ENCODE assay signal across 8 mouse cellular contexts in the genomic region with DNA sequence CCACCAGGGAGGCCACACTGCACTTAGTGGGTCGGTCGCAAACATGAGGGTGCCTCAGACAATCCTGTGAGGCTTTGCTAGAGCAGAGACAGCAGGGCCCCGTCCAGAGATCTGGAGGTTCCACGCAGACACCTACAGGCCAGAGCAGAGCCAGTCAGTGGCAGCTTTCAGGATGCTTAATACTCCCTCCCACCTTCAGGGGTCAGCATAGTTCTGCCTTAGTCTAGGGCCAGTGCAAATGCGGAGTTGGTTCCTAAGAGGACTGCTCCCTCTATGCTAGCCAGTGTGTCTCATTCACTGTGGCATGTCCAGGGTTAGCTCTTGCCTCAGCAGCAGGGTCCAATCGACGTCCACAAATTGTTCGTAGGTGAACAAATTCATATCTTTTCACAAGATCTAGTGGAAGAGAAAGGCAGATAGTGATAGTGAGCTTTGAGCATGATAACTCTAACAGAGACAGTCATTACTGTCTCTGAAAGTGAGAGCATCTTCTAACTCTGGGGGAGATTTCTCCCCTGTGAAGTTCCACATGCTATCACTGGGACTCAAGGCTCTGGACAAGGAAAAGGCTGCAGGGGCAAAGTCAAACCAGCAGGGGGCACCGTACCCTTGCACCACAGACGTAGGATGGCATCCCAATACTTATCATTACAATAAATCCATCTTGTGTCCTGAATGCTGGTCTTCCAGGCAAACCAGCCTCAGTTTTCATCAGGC. TPM values are rescaled to one million over a fixed set of nuclear protein-coding genes. Genes with fewer than 3 reads are reported as not detected.
A peak's percentile ranks its signal among the peaks of the same experiment; 100 is the strongest.
DNase-seq lines count a peak whose midpoint lies in the region; ATAC-seq lines count a peak whose summit lies in the region.

No protein-coding gene starts in this region.

- H3K4me1 ChIP-seq in embryonic facial prominence, embryonic 14.5 days (ENCODE audit: control insufficient read depth, insufficient read depth, low read length), result no peaks in the 10 kb centered on the region
- H3K4me1 ChIP-seq in kidney, embryonic 14.5 days (ENCODE audit: control insufficient read depth, insufficient read depth, low read length), result 0 out of 2 replicates have a peak, but pooled peaks cover 2% of the 10 kb centered on the region
- peaks cover 2% of the 10 kb centered on the region; the same call in 1 of the 2 replicates for H3K4me1 ChIP-seq in limb, embryonic 15.5 days

- H3K36me3 ChIP-seq in embryonic facial prominence, embryonic 14.5 days (ENCODE audit: control insufficient read depth, insufficient read depth, low read length), result no peaks in the 10 kb centered on the region
- no peaks in the 10 kb centered on the region for H3K36me3 ChIP-seq in kidney, embryonic 14.5 days (ENCODE audit: control insufficient read depth, insufficient read depth, low read length)
- H3K36me3 ChIP-seq in limb, embryonic 15.5 days, result no peaks in the 10 kb centered on the region

- peak; percentile 88 for DNase-seq in 416B (ENCODE audit: low read depth)
- peak; percentile 53 to 72 for DNase-seq in adrenal gland, postnatal 4 days (ENCODE audit: low spot score in 2 of 2)
- DNase-seq in embryonic facial prominence, embryonic 14.5 days (ENCODE audit: low spot score), result peak; percentile 83
- peak; percentile 56 to 81 for DNase-seq in heart, adult 9 months (ENCODE audit: low spot score in 2 of 2)
- peak; percentile 18 to 55 for DNase-seq in monocyte, adult 2 months (ENCODE audit: low read depth in 1 of 2, low spot score in 2 of 2)
- peak; percentile 68 to 69 for DNase-seq in spleen, postnatal 36 days (ENCODE audit: low spot score in 2 of 2)

- no peak overlapping the region for H3K4me3 ChIP-seq in embryonic facial prominence, embryonic 14.5 days (ENCODE audit: low read depth, low read length)
- no peak overlapping the region for H3K4me3 ChIP-seq in kidney, embryonic 14.5 days (ENCODE audit: low read length)
- H3K4me3 ChIP-seq in limb, embryonic 15.5 days, result no peak overlapping the region

- no peak overlapping the region for H3K4me2 ChIP-seq in embryonic facial prominence, embryonic 14.5 days (ENCODE audit: low read depth, low read length)
- H3K4me2 ChIP-seq in kidney, embryonic 14.5 days (replicated peaks; ENCODE audit: low read depth, low read length), result 0 out of 2 replicates have a peak overlapping the region, but pooled peaks have one; percentile 13
- H3K4me2 ChIP-seq in limb, embryonic 15.5 days, result no peak overlapping the region

- 0 out of 2 replicates have a peak, but pooled peaks cover 6% of the 10 kb centered on the region for H3K9me3 ChIP-seq in embryonic facial prominence, embryonic 14.5 days (ENCODE audit: control insufficient read depth, low read length)
- peaks cover 2% of the 10 kb centered on the region; the same call in 1 of the 2 replicates for H3K9me3 ChIP-seq in kidney, embryonic 14.5 days (ENCODE audit: control insufficient read depth, low read length)
- H3K9me3 ChIP-seq in limb, embryonic 15.5 days, result no peaks in the 10 kb centered on the region

- H3K27me3 ChIP-seq in embryonic facial prominence, embryonic 14.5 days (replicated peaks; ENCODE audit: control insufficient read depth, insufficient read depth, low read length), result no peaks in the 10 kb centered on the region
- H3K27me3 ChIP-seq in kidney, embryonic 14.5 days (ENCODE audit: control insufficient read depth, insufficient read depth, low read length), result no peaks in the 10 kb centered on the region
- H3K27me3 ChIP-seq in limb, embryonic 15.5 days, result peaks cover 12% of the 10 kb centered on the region

- peak; percentile 91 for ATAC-seq in embryonic facial prominence, embryonic 14.5 days (ENCODE audit: low read depth)
- peak; percentile 92 for ATAC-seq in kidney, embryonic 14.5 days (ENCODE audit: low FRiP score, low TSS enrichment)
- peak; percentile 40; the same call in 1 of the 2 replicates for ATAC-seq in limb, embryonic 15.5 days (ENCODE audit: insufficient number of reproducible peaks, low FRiP score, low TSS enrichment, low read depth)

- H3K9ac ChIP-seq in embryonic facial prominence, embryonic 14.5 days (ENCODE audit: low read depth, low read length), result no peak overlapping the region
- no peak overlapping the region for H3K9ac ChIP-seq in kidney, embryonic 14.5 days (ENCODE audit: low read depth, low read length)
- no peak overlapping the region for H3K9ac ChIP-seq in limb, embryonic 15.5 days

- H3K27ac ChIP-seq in embryonic facial prominence, embryonic 14.5 days (replicated peaks; ENCODE audit: low read depth, low read length), result no peak overlapping the region
- no peak overlapping the region for H3K27ac ChIP-seq in kidney, embryonic 14.5 days (ENCODE audit: low read depth, low read length)
- no peak overlapping the region for H3K27ac ChIP-seq in limb, embryonic 15.5 days

- 30% methylated on average over 10 of the region's 10 CpGs for WGBS in embryonic facial prominence, embryonic 14.5 days
- 30% methylated on average over 10 of the region's 10 CpGs for WGBS in kidney, embryonic 14.5 days
- 33% methylated on average over 10 of the region's 10 CpGs for WGBS in limb, embryonic 15.5 days

RNA-seq across cellular contexts. Expression of a gene that starts 36.5 kb away (rescaled TPM):
- 10 to 100 TPM; 41.1 to 41.6 TPM for total RNA-seq in adrenal gland, postnatal 4 days (2021)
- 46.8 and 54.9 TPM in 2 replicates for polyA plus RNA-seq in embryonic facial prominence, embryonic 14.5 days (2014; fragmentation: Nextera tagmentation; extraction: Ambion mirVana)
- polyA plus RNA-seq in kidney, embryonic 14.5 days (2014; fragmentation: Nextera tagmentation; extraction: Ambion mirVana), result 21.1 and 30.6 TPM in 2 replicates
- polyA plus RNA-seq in limb, embryonic 15.5 days (2015; fragmentation: Nextera tagmentation; extraction: Ambion mirVana), result 80.3 and 87.4 TPM in 2 replicates

RNA-seq across cellular contexts. Expression of a gene that starts 53.0 kb away (rescaled TPM):
- total RNA-seq in adrenal gland, postnatal 4 days (2021), result 10 to 100 TPM; 51.0 to 54.1 TPM
- polyA plus RNA-seq in embryonic facial prominence, embryonic 14.5 days (2014; fragmentation: Nextera tagmentation; extraction: Ambion mirVana), result 18.6 and 21.3 TPM in 2 replicates
- polyA plus RNA-seq in kidney, embryonic 14.5 days (2014; fragmentation: Nextera tagmentation; extraction: Ambion mirVana), result 14.9 and 24.5 TPM in 2 replicates
- 19.8 and 22.6 TPM in 2 replicates for polyA plus RNA-seq in limb, embryonic 15.5 days (2015; fragmentation: Nextera tagmentation; extraction: Ambion mirVana)

Comparison
In these comparisons a context has a peak if more than half of its experiments do, and no peak if none do; other contexts are left out.
1. DNase-seq: peak in every context shown above with its lines; median percentile 88 in 416B; 83 in embryonic facial prominence, embryonic 14.5 days; 68 in heart, adult 9 months; 68 in spleen, postnatal 36 days; 62 in adrenal gland, postnatal 4 days; 36 in monocyte, adult 2 months.
2. ATAC-seq: peak in every context shown above with its lines; median percentile 92 in kidney, embryonic 14.5 days; 91 in embryonic facial prominence, embryonic 14.5 days; 40 in limb, embryonic 15.5 days.